Mouse (Mus musculus) adrenal gland, adult 2 months (tissue): ENCODE results near the gene Gtf2a1l. TPM values are rescaled to one million over a fixed set of nuclear protein-coding genes. Genes with fewer than 3 reads are reported as not detected.

Source experiments
- DNase-seq: peaks from one replicate; pipeline ENCODE4 v3.0.0; 2021
- long read RNA-seq: library from polyadenylated mRNA; stranded (forward); transcript quantifications from one replicate; pipeline ENCODE4 v2.0.0, GENCODE M21; 2021
- polyA plus RNA-seq: library from polyadenylated mRNA; depleted of rRNA; stranded (reverse); fragments of >200 nt; gene quantifications from 2 replicates; pipeline ENCODE4 v1.2.3, GENCODE M21; 2012; rRNA removed
- total RNA-seq, 2 experiments: library from RNA; stranded (reverse); gene quantifications; 2 replicates each; pipeline ENCODE4 v1.2.3; 2021

The Gtf2a1l gene
- under 1 TPM in 1 of 2 experiments, not detected in 1; 0.17 TPM for total RNA-seq
- polyA plus RNA-seq: not detected in 2 replicates
- long read RNA-seq: 0 reads

GRCm38 (mm10) chr17:88668452-88668851 is at the start of gene Gtf2a1l:
Gene Gtf2a1l, plus strand, starts transcription at chr17:88668660.
- DNase-seq: peak; percentile 56

DNA sequence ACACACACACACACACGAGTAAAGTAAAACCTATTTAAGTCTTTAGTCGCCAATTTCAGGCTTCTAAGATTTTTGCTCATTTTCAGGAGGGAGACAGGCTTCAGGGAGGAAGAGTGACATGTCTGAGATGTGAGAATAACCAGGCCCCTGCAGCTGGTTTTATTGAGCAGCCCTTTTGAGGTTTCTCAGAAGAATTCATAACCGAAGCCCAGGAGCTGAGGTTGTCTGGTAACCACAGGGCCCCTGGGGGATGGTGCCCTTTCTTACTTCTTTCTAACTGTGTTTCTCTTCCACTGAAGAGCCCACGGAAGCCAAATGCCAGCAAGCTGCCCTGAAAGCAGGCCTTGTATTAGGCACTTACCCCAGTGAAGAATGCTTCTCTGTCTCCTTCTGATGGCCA is 47.5 kb upstream of the Gtf2a1l start:
- no peak for DNase-seq

DNA sequence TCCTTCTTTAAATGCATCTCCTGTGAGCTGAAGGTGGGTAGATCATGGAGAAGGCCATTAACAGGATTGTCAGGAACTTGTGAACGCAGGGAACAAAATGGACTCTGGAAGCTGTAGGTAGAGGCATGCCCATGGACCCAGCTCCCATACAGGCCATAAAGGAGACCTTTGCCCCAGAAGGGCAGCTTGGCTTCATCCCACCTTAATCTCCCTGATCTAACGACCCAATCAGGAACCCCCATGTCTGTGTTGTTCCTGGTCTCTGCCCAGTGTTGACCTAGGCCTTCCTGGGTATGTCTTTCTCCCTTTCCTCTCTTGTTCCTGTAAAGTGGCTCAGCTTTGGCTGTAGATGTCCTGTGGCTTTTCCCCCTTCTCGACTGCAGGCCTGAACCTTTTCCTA is 47.1 kb upstream of the Gtf2a1l start:
- no peak for DNase-seq

DNA sequence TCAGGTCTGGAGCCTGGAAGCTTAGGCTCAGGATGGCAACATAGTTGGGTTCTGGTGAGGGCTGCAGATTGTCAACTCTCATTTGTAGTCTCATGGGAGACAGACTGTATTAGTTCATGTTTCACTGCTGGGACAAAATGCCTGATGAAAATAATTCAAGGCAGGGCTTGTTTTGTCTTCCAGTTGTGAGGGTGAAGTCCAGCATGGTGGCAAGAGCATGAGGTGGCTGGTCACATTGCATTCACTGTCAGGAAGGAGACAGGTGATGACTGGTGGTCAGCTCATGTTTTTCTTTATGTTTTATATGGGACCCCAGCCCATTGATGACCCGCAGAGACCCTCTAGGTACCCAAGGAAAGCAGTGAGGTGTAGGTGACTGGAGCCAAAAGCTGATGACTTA is 45.7 kb upstream of the Gtf2a1l start:
- DNase-seq: no peak

DNA sequence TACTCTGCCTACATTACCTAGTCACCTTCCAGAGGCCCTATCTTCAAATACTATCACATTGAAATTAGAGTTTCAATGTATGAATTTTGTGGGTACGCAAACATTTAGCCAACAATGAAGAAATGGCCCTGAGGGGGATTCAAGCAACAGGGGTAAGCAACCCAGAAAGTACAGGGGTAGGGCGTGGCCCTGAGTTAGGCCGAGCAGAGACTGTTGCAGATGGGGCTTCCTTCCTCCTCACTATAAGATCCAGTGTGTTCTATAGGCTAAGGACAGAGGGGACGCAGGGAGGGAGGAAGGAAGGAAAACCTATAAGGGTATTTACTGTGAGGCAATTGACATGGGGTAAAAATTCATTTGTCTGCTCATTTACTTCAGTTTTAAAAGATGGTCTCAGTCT is 44.1 kb upstream of the Gtf2a1l start:
- DNase-seq: no peak

DNA sequence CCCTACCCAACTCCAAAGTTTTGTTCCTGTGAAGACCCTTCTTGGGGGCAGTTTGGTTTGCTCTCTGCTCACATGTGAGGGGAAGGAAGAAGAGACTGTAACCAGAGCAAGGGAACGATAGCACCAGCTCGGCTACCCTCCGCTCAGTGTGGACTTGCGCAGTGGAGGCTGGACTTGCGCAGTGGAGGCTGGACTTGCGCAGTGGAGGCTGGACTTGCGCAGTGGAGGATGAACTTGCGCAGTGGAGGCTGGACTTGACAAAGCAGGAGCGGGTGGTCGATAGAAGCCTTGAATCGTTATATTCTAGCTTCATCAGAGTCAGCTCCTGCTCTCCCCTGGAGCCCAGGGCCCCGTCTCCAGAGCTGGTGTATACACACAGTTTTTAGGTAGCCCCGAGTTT is 43.1 kb upstream of the Gtf2a1l start:
- no peak for DNase-seq

- DNase-seq: no peak
Observed at GRCm38 (mm10) chr17:88625931-88626330, 42.5 kb upstream of the Gtf2a1l start.

DNA sequence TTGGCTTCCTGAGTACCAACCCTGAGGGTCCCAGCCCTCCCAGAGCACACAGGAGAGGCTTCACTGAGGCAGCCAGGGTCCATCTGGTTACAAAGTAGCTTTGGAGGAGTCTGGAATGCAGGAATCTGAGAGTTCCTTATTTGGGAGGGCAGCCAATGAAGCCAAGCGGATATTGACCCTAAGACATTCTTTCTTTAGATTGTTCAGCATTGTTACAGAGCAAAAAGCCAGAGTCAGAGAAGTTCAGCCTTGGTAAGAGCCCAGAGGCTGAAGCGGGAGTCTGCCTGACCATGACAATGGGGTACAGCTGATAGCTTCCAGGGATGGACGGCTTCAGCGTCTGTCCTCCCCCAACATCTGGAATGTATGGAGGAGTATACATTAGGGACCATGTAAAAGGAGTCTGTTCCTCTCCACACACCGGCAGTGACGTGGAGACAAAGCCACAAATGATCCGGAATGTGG is 42.1 kb upstream of the Gtf2a1l start:
- no peak for DNase-seq

GRCm38 (mm10) chr17:88627150-88627549 is 41.3 kb upstream of the Gtf2a1l start:
- DNase-seq: no peak

- peak; percentile 87 for DNase-seq
Observed at GRCm38 (mm10) chr17:88628676-88629380, 39.6 kb upstream of the Gtf2a1l start.

DNA sequence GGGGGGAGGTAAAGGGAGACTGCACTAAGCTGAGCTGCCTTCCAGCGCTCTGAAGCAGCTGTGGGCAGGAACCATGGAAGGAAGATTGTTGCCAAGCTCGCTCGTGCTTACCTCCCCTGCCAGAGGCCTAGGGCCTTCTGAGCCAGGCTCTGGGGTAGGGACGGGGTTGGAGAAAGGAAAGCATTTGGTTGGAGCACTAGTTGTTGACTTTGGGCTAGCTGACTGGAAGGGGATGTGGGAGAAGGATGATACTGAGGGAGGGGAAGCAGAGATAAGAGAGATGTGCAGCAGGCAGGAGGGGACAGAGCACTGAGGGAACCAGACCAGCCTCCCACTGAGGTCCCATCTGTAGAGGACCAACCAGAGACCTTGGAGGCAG is 39.1 kb upstream of the Gtf2a1l start:
- no peak for DNase-seq

- peak; percentile 41 for DNase-seq
Observed at GRCm38 (mm10) chr17:88629931-88630553, 38.4 kb upstream of the Gtf2a1l start.

- DNase-seq: peak; percentile 57
Observed at GRCm38 (mm10) chr17:88630554-88630948, 37.9 kb upstream of the Gtf2a1l start.

DNA sequence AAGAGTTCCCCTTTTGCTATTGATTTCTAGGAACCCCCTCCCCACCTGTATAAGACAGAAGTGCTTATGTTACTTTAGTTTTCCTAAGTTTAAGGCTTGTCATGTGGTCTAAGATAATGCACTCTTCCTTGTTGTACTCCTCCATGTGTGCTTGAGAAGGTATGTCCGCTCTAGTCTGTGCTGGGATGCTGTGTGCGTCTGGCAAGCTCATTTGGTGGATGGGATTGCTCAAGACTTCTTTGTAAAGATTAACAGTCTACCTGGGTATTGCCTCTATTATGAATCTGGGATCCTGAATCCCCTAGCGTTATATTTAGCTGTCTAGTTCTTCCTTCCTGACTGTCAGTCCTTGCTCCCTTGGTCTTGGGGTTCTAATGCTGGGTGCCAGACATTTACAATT is 35.8 kb upstream of the Gtf2a1l start:
- no peak for DNase-seq

DNA sequence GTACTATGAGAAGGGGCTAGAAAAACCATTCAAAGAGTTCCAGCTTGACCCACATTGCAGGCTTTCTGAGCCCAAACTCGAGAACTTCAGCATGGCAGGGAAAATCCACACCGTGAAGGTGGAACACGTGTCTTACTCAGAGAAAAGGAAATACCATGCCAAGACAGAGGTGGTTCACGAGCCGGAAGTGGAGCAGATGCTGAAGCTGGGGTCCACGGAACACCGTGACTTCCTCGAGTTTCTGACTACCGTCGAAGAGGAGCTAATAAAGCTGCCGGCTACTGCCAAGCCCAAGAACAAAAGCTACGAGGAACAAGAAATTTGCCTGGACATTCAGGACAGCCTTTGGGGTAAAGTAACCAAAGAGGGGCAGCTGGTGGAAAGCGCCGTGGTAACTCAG is 32.4 kb upstream of the Gtf2a1l start:
- DNase-seq: no peak

DNA sequence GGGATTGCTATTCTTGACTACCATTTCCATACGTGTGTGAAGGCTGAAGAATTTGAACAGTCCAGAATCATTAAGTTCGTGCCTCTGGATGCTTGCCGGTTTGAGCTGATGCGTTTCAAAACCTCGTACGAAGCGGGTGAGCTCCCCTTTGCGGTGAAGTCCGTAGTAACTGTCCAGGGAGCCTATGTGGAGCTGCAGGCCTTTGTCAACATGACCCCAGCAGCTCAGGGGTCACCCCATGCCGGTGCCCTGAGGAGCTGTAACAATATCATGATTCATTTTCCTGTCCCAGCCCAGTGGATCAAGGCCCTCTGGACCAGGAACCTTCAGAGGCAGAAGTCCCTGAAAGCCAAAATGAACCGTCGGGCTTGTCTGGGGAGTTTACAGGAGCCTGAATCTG is 31.9 kb upstream of the Gtf2a1l start:
- peak; percentile 69 for DNase-seq

DNA sequence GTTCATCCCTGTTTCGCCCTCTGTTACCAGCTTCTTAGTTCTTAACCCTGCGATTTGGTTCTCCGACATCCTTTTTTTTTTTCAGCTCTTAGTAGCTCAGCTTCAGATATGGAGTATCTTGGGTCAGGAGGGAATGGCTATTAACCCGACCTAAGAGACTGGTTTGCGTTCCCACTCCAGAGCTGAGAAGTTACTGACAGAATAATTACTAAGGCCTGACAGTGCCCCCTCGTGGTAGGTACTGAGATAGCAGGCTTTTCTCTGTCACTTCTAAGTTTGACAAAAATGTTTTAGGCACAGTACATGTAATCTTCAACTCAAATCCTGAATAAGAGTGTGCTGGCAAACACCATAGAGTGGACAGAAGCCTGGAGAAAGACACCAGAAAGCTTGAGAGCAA is 27.4 kb upstream of the Gtf2a1l start:
- DNase-seq: peak; percentile 68

GRCm38 (mm10) chr17:88641836-88642235 is 26.6 kb upstream of the Gtf2a1l start:
- no peak for DNase-seq

GRCm38 (mm10) chr17:88644876-88645275 is 23.6 kb upstream of the Gtf2a1l start:
- DNase-seq: no peak

- no peak for DNase-seq
Observed at GRCm38 (mm10) chr17:88645299-88645698, 23.2 kb upstream of the Gtf2a1l start.

DNA sequence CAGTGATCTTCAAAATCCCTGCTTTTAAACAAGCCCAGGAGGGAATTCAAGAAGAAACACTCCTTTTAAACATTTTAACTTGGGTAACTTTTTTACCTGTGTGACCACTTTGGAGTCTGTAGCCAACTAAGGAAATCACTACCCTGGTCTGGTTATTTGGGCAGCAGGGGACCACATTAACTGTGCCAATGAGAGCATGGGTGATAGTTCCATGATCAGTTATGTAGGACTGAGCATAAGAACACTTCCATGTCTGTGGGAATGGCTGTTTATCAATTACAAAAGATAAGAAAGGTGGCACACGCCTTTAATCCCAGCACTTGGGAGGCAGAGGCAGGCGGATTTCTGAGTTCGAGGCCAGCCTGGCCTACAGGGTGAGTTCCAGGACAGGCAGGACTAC is 21.3 kb upstream of the Gtf2a1l start:
- no peak for DNase-seq

DNA sequence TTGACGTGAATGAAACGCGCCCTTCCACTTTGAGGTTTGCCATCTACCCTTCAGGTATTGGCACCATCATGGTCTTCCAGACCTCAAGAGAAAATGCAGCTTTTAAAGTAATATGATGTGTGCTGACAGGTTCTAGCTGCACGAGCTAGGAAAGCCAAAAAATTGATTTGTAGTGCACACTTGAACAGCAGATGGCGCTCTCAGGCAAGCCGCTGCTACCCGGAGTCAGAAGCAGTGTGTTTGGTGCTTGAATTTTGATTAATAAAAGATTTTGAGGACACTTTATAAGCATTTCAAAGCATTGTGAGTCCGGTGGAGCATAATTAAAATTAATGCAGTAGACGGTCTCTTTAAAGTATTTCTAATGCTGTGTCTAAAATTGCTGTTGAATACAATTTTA is 16.4 kb upstream of the Gtf2a1l start:
- peak; percentile 51 for DNase-seq

GRCm38 (mm10) chr17:88652702-88653374 is 15.6 kb upstream of the Gtf2a1l start:
- peak; percentile 70 for DNase-seq
